Mouse (Mus musculus): ENCODE data around the gene Insm1. TPM values are rescaled to one million over a fixed set of nuclear protein-coding genes. Genes with fewer than 3 reads are reported as not detected.
A peak's percentile ranks its signal among the peaks of the same experiment; 100 is the strongest.

The Insm1 gene
- polyA plus RNA-seq, 1 experiment from 2014 or later = 1.5 TPM

DNA sequence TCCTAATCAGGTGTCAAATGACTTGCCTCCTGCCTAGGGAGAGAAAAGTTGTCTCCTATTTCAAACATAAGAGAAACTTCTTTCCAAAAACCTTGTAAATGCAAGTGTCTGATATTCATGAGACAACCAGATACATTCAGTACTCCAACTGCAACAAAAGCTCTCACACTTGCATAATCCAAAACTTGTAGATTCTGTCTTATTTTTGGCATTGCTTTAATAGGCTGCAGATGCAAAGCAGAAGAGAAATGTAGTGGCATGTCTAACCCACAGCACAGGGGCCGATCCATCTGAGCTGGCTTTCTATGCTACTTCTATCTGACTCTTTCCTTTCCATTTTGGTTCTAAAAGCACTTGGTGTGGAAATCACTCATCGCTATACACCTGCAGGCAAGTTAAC, 9.8 kb downstream of the Insm1 start:
- 92% methylated on average over 2 of the region's 2 CpGs for WGBS
- no peak overlapping the region for H3K4me3 ChIP-seq

DNA sequence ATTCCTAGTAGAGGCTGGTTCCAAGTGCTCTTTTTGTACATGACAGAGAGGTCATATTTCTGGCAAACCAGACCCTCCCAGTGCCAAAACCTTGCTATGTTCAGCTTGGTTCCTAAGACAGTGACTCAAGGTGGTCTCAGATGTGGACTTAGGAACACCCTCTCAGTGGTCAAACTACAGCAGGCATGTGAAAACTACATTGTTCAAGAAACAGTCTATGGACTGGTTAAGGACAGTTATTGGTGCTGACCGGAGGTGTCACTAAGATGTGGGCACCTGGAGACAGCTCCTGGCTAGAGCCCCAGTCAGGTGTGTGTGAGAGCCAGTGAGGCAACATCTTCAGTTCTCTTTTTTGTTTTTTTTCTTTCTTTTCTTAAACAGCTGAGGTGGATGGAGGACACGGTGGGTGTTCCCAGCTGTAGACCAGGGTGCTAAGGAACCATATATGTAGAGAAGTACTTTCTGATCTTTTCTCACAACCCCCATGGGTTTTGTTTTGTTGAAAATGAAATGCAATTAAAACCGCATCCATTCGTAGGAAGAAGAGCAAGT, 17.6 kb downstream of the Insm1 start:
- Histone ChIP-seq H3K9me3 (no peaks in the 10 kb centered on the region), H3K27me3 (replicated peaks; ENCODE audit: low read depth, poor library complexity, severe bottlenecking) (no peaks in the 10 kb centered on the region), H3K4me3 (no peak overlapping the region), H3K27ac (replicated peaks) (no peak overlapping the region), H3K36me3 (replicated peaks) (no peaks in the 10 kb centered on the region), H3K4me1 (no peaks in the 10 kb centered on the region)
- no peak for DNase-seq (ENCODE audit: low spot score)
- 91% methylated on average over 4 of the region's 4 CpGs for WGBS

More for the DNA sequence above, 9.8 kb downstream of the Insm1 start:
- DNase-seq (ENCODE audit: low spot score) = no peak
- Histone ChIP-seq H3K36me3 (replicated peaks) (no peaks in the 10 kb centered on the region), H3K27me3 (replicated peaks; ENCODE audit: low read depth, poor library complexity, severe bottlenecking) (peaks cover 28% of the 10 kb centered on the region), H3K27ac (replicated peaks) (no peak overlapping the region), H3K4me1 (no peaks in the 10 kb centered on the region), H3K9me3 (no peaks in the 10 kb centered on the region; the same call in 1 of the 2 replicates)

DNA sequence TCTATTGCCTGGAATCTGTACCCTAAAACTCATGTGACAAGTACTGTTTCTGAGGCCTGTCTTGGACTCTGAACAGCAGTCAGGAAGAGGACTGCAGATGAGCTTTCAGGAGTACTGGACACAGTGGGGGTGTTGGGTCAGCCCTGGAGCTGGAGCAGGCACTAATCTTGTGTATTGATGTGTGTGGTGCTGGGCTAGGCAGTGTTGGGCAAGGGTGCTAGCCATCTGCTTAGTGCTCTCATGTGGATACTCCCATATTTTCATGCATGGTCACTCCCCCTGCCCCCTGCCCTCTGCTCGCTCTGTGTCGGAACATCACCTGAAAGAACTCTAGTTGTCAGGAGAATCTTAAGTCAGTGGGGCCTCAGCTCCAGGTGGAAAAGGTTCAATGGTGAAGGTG, 22.3 kb downstream of the Insm1 start:
- no peaks in the 10 kb centered on the region for H3K9me3 ChIP-seq
- DNase-seq (ENCODE audit: low spot score) = no peak
- 89% methylated on average over 2 of the region's 2 CpGs for WGBS
- no peaks in the 10 kb centered on the region for H3K27me3 ChIP-seq (replicated peaks; ENCODE audit: low read depth, poor library complexity, severe bottlenecking)
- H3K4me1 ChIP-seq = peaks cover 39% of the 10 kb centered on the region
- H3K27ac ChIP-seq (replicated peaks) = no peak overlapping the region
- H3K4me3 ChIP-seq = no peak overlapping the region
- 0 out of 2 replicates have a peak, but pooled peaks cover 2% of the 10 kb centered on the region for H3K36me3 ChIP-seq (replicated peaks)

DNA sequence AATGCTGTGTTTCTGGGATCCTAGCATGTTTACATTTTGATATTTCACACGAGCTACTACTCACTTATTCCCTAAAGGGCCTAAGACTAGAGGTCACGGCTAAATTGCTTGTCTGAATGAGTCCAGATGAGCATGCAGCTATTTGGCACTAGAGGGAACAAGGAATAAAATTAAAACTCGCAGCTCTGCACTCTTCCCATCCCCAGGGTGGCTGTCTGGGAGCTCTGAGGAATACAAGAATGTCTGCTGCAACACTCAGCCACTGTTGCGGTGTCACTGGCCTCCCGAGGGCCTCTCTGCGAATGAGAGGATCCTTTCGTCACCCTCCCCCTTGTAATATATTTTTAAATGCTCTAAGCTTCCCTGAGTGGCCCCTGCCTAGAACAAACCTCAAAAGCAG, 23.7 kb downstream of the Insm1 start:
- WGBS = 45% methylated on average over 7 of the region's 7 CpGs
- Histone ChIP-seq H3K27ac (replicated peaks) (no peak overlapping the region), H3K9me3 (no peaks in the 10 kb centered on the region), H3K36me3 (replicated peaks) (0 out of 2 replicates have a peak, but pooled peaks cover 2% of the 10 kb centered on the region), H3K4me1 (peaks cover 40% of the 10 kb centered on the region), H3K4me3 (no peak overlapping the region), H3K27me3 (replicated peaks; ENCODE audit: low read depth, poor library complexity, severe bottlenecking) (no peaks in the 10 kb centered on the region)
- DNase-seq (ENCODE audit: low spot score) = no peak

DNA sequence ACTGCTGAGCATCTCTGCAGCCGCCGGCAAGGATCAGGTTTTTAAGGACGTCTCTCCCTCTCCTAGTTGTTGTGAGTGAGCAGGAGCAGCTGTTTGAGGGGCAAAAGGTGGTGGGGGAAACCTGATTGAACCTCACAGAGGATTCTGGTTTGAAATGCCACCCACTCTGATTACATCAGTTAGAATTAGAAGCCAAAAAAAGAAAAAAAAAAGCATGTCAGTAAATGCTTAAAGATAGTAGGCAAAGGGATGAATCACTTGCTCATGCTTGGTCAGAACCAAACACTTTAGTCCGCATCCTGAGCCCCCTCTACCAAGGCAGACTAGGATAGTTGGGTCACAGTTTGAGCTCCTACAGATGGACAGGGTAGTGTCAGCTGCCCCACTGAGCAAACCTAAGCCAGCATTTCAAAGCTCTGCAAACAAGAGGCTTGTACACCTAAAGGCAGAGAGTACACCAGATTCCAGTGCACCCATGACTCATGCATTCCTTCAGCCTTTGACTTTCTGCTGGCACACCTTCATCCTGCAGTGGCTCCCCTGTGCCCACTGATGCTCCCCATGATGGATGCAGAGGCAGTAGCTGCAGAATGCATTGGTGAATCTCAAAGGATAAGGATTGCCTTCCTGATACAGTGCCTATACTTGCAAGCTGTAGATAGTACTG, 24.8 kb downstream of the Insm1 start:
- H3K4me1 ChIP-seq = peaks cover 42% of the 10 kb centered on the region
- H3K36me3 ChIP-seq (replicated peaks) = 0 out of 2 replicates have a peak, but pooled peaks cover 2% of the 10 kb centered on the region
- H3K4me3 ChIP-seq = no peak overlapping the region
- DNase-seq (ENCODE audit: low spot score) = no peak
- no peak overlapping the region for H3K27ac ChIP-seq (replicated peaks)
- H3K9me3 ChIP-seq = no peaks in the 10 kb centered on the region
- 72% methylated on average over 4 of the region's 4 CpGs for WGBS
- no peaks in the 10 kb centered on the region for H3K27me3 ChIP-seq (replicated peaks; ENCODE audit: low read depth, poor library complexity, severe bottlenecking)

DNA sequence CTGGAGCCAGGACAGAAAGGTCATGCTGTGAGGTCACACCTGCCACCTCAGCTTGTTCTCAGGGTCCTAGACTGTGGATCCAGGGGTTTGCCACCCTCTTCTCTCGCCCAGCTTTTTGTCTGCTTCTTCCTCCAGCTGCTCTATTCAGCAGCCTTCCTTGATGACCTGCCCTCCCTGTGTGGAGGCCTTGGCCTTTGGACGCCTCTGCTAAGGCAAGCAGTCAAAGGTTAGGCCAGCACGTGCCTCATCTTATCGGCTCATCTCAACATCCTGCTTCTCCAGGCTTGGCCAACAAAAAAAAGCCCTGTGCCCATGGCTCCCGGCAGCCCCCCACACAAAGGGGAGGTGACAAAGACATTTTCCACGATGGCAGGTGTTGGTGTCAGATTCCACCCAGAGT, 25.9 kb downstream of the Insm1 start:
- Histone ChIP-seq H3K27me3 (replicated peaks; ENCODE audit: low read depth, poor library complexity, severe bottlenecking) (no peaks in the 10 kb centered on the region), H3K36me3 (replicated peaks) (0 out of 2 replicates have a peak, but pooled peaks cover 2% of the 10 kb centered on the region), H3K4me3 (no peak overlapping the region), H3K27ac (replicated peaks) (peak overlapping the region; percentile 63; the same call in 1 of the 2 replicates), H3K4me1 (peaks cover 42% of the 10 kb centered on the region), H3K9me3 (no peaks in the 10 kb centered on the region)
- WGBS = 43% methylated on average over 6 of the region's 6 CpGs
- DNase-seq (ENCODE audit: low spot score) = peak; percentile 16

DNA sequence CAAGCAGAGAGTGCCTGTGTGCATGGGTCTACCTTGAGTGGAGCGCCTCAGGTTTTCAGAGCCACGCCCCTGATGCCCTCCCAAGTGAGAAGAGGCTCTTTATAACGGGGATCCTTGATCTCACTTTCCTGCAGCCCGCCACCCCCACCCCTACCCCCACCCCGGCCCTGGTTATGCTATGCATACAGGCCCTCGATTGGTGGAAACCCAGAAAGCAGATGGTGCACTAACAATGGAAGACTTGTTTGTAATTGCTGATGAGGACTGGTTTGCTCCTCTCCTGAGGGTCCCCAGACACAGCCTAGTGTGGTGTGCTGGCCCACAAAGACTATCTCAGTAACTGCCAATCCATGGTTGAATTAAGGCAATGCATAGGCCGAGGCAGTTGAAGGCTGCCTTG, 27.3 kb downstream of the Insm1 start:
- H3K36me3 ChIP-seq (replicated peaks) = 0 out of 2 replicates have a peak, but pooled peaks cover 2% of the 10 kb centered on the region
- no peak overlapping the region for H3K4me3 ChIP-seq
- H3K27ac ChIP-seq (replicated peaks) = 0 out of 2 replicates have a peak overlapping the region, but pooled peaks have one; percentile 14
- WGBS = 77% methylated on average over 7 of the region's 7 CpGs
- H3K4me1 ChIP-seq = peaks cover 42% of the 10 kb centered on the region
- no peak for DNase-seq (ENCODE audit: low spot score)
- no peaks in the 10 kb centered on the region for H3K27me3 ChIP-seq (replicated peaks; ENCODE audit: low read depth, poor library complexity, severe bottlenecking)
- no peaks in the 10 kb centered on the region for H3K9me3 ChIP-seq

DNA sequence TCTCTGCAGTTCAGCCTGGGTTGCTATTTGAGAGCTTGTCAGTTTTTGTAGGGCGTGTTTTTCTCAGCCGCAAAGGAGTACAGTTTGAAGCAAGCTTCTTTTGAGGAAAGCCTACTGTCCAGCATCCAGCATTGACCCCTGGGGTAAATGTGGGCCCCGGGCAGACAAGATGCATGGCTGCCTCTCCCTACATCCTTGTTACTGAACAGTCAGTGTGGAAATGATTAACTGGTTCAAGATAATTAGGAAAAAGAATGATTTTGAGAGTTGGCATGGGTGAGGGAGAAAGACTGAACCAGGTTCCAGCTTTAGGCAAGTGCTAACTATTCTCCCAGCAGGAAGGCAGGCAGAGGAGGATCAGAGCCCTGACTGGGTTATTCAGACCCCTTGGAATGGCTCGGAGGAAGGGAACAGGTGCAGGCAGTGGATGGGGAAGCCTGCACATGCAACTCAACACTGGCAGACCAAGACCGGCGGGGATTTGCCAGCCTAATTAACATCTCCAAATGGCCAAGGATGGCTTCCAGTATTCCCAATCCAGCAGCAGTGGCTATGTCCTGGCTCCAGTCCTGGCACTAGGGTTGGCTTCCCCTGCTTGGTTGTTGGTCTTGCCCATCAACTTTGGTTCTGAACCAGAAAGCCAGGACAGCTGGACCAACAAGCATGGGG, 28.6 kb downstream of the Insm1 start:
- no peaks in the 10 kb centered on the region for H3K36me3 ChIP-seq (replicated peaks)
- WGBS = 81% methylated on average over 6 of the region's 6 CpGs
- H3K4me1 ChIP-seq = peaks cover 34% of the 10 kb centered on the region
- no peak overlapping the region for H3K27ac ChIP-seq (replicated peaks)
- H3K27me3 ChIP-seq (replicated peaks; ENCODE audit: low read depth, poor library complexity, severe bottlenecking) = no peaks in the 10 kb centered on the region
- H3K4me3 ChIP-seq = no peak overlapping the region
- DNase-seq (ENCODE audit: low spot score) = no peak
- H3K9me3 ChIP-seq = no peaks in the 10 kb centered on the region

DNA sequence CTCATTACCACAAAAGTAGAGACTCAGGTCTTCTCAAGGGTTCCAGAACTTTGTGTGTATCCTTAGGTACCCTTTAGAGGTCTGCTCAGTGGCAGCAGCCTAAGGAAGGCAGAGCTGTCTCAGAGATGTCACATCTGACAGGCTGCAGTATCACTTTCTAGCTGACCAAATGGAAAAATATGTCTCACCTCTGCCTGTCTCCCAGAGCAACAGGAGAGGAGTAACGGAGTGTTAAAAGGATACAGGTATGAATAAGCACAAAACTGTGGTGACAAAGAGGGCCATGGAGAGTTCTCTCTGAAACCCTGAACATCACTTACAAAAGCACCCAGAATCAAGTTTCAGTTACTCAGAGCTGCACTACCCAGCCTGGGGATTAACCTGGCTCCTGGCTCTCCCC, 32.7 kb downstream of the Insm1 start:
- 85% methylated on average over 1 of the region's 1 CpGs for WGBS
- H3K4me3 ChIP-seq = no peak overlapping the region
- no peak overlapping the region for H3K27ac ChIP-seq (replicated peaks)
- peaks cover 19% of the 10 kb centered on the region for H3K4me1 ChIP-seq
- H3K9me3 ChIP-seq = no peaks in the 10 kb centered on the region
- H3K27me3 ChIP-seq (replicated peaks; ENCODE audit: low read depth, poor library complexity, severe bottlenecking) = no peaks in the 10 kb centered on the region
- no peak for DNase-seq (ENCODE audit: low spot score)
- H3K36me3 ChIP-seq (replicated peaks) = no peaks in the 10 kb centered on the region

DNA sequence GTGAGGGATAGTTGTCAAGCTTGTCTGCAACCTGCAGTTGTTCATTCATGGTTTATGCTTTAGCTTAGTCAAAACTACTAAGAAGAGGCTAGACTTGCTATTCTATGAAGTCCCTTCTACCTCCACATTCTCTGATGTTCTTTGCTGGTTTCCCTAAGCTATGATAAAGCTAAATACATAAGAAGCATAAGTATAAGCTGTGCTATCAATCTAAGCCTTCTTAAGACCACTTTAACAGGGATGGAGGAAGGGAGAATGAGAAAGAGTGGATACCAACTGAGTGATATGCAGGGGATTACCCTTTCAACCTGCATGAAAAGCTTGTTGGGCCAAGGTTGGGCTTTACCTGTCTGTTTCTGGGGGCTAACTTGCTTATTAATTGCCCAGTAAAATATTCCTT, 33.9 kb downstream of the Insm1 start:
- H3K4me3 ChIP-seq = no peak overlapping the region
- no peak for DNase-seq (ENCODE audit: low spot score)
- H3K4me1 ChIP-seq = peaks cover 25% of the 10 kb centered on the region
- no peaks in the 10 kb centered on the region for H3K36me3 ChIP-seq (replicated peaks)
- H3K27ac ChIP-seq (replicated peaks) = no peak overlapping the region
- no peaks in the 10 kb centered on the region; the same call in 1 of the 2 replicates for H3K27me3 ChIP-seq (replicated peaks; ENCODE audit: low read depth, poor library complexity, severe bottlenecking)
- no peaks in the 10 kb centered on the region for H3K9me3 ChIP-seq

DNA sequence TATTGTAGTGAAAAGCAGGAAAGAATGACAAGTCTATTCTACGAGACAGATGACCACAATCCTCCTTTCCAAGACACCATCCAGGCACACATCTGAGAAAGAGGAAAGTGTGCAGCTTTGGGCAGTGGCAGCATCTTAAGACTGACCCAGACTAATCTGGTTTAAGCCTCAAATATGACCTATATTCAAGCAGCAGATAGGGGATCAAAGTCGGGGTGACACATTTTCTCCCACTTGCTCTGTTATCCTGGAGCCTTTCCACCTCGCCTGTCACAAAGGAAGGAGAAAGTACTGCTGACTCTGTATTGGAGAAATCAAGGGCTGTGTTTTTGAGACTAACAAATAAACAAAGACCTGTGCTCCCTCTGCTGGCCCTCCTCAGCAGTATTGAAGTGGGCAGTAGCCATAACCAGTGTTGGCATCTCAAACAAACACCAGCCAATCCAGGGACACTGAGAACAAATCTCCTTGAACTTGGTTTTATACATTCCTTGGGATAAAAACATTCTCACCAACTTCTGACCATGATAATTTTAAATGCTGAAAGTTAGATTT, 34.7 kb downstream of the Insm1 start:
- Histone ChIP-seq H3K27ac (replicated peaks) (no peak overlapping the region), H3K4me3 (no peak overlapping the region), H3K9me3 (no peaks in the 10 kb centered on the region), H3K4me1 (peaks cover 30% of the 10 kb centered on the region), H3K36me3 (replicated peaks) (no peaks in the 10 kb centered on the region), H3K27me3 (replicated peaks; ENCODE audit: low read depth, poor library complexity, severe bottlenecking) (no peaks in the 10 kb centered on the region; the same call in 1 of the 2 replicates)
- no peak for DNase-seq (ENCODE audit: low spot score)
- 64% methylated on average over 3 of the region's 3 CpGs for WGBS

DNA sequence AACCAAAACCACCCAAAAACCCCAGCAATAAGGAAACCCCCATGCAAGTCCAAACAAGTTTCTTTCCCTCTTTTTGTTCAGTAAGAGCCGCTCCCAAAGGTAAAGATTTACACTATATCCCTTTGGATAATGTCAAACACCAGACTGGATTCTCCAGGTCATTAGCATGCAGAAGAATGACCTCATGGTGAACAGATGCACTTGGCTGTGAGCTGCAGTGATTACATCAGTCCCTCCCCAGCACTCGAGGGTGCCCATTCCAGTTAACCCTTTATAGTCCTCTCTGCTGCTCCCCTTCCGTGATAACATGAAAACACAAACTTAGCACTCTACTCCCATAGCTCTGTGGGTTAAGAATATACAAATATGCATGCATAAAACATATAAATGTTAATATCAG, 35.3 kb downstream of the Insm1 start:
- DNase-seq (ENCODE audit: low spot score) = no peak
- Histone ChIP-seq H3K4me3 (no peak overlapping the region), H3K9me3 (no peaks in the 10 kb centered on the region), H3K27ac (replicated peaks) (no peak overlapping the region), H3K4me1 (peaks cover 35% of the 10 kb centered on the region), H3K27me3 (replicated peaks; ENCODE audit: low read depth, poor library complexity, severe bottlenecking) (peaks cover 4% of the 10 kb centered on the region; the same call in 1 of the 2 replicates), H3K36me3 (replicated peaks) (no peaks in the 10 kb centered on the region)
- WGBS = 48% methylated on average over 3 of the region's 3 CpGs

Data from embryonic facial prominence, embryonic 10.5 days (tissue).